Mouse (Mus musculus): ENCODE measurements around the gene Anks1b.

The Anks1b gene

GRCm38 (mm10) chr10:90814412-90814811 lies 941.1 kb downstream of the Anks1b start:
- no peak for DNase-seq (ENCODE audit: low spot score)

- no peak for DNase-seq (ENCODE audit: low spot score)
Observed at GRCm38 (mm10) chr10:90818246-90818937, 945.1 kb downstream of the Anks1b start.

GRCm38 (mm10) chr10:90823438-90823837 lies 950.1 kb downstream of the Anks1b start:
- no peak for DNase-seq (ENCODE audit: low spot score)

GRCm38 (mm10) chr10:90824692-90825091 lies 951.4 kb downstream of the Anks1b start:
- no peak for DNase-seq (ENCODE audit: low spot score)

- no peak for DNase-seq (ENCODE audit: low spot score)
Observed at GRCm38 (mm10) chr10:90826939-90827338, 953.6 kb downstream of the Anks1b start.

GRCm38 (mm10) chr10:90828581-90829393 lies 955.5 kb downstream of the Anks1b start:
- DNase-seq (ENCODE audit: low spot score): no peak

GRCm38 (mm10) chr10:90829394-90830267 lies 956.3 kb downstream of the Anks1b start:
- no peak for DNase-seq (ENCODE audit: low spot score)

- no peak for DNase-seq (ENCODE audit: low spot score)
Observed at GRCm38 (mm10) chr10:90830268-90830585, 956.9 kb downstream of the Anks1b start.

GRCm38 (mm10) chr10:90830591-90831287 lies 957.4 kb downstream of the Anks1b start:
- DNase-seq (ENCODE audit: low spot score): no peak

- no peak for DNase-seq (ENCODE audit: low spot score)
Observed at GRCm38 (mm10) chr10:90831288-90831626, 957.9 kb downstream of the Anks1b start.

- no peak for DNase-seq (ENCODE audit: low spot score)
Observed at GRCm38 (mm10) chr10:90834306-90834705, 961.0 kb downstream of the Anks1b start.

- DNase-seq (ENCODE audit: low spot score): no peak
Observed at GRCm38 (mm10) chr10:90835195-90835594, 961.9 kb downstream of the Anks1b start.

GRCm38 (mm10) chr10:90839611-90840335 lies 966.5 kb downstream of the Anks1b start:
- no peak for DNase-seq (ENCODE audit: low spot score)

GRCm38 (mm10) chr10:90842398-90842797 lies 969.1 kb downstream of the Anks1b start:
- no peak for DNase-seq (ENCODE audit: low spot score)

GRCm38 (mm10) chr10:90851077-90851476 lies 977.8 kb downstream of the Anks1b start:
- no peak for DNase-seq (ENCODE audit: low spot score)

GRCm38 (mm10) chr10:90851999-90852398 lies 978.7 kb downstream of the Anks1b start:
- no peak for DNase-seq (ENCODE audit: low spot score)

- no peak for DNase-seq (ENCODE audit: low spot score)
Observed at GRCm38 (mm10) chr10:90852432-90852831, 979.1 kb downstream of the Anks1b start.

- DNase-seq (ENCODE audit: low spot score): no peak
Observed at GRCm38 (mm10) chr10:90856668-90857067, 983.4 kb downstream of the Anks1b start.

- DNase-seq (ENCODE audit: low spot score): no peak
Observed at GRCm38 (mm10) chr10:90859665-90860523, 986.6 kb downstream of the Anks1b start.

- DNase-seq (ENCODE audit: low spot score): no peak
Observed at GRCm38 (mm10) chr10:90863881-90864598, 990.7 kb downstream of the Anks1b start.
